ENCODE assay signal across 13 mouse cellular contexts in the genomic region with DNA sequence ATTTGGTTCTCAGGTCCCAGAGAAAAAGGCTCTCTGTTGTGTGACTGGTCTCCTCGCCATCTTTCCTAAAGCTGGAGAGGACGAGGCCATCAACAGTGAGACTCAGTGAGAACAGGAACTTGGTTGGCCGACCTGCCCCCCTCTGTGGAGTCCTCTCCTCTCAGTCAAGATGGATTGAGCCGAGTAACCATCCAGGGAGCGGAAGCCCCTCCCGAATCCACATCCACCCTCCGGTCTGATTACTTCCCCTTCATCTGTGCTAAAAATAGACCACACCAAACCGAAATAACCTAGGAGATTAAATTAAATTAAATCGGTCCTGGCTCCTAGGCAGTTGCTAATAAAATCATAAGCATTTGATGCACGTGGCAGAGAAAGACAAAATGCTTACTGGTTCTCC.
DNase-seq lines count a peak whose midpoint lies in the region; ATAC-seq and TF ChIP-seq lines count a peak whose summit lies in the region.
"Had no signal": no experiment of that assay in that cellular context is flagged by ENCODE, and none has a peak within 500 bp of the region (broad histone marks: within the 10 kb centered on the region; RNA-seq: fewer than 3 reads in every experiment).

No protein-coding gene starts in this region.

- H3K4me3 ChIP-seq in heart, adult 2 months = no peak overlapping the region
- no peak overlapping the region for H3K4me3 ChIP-seq in heart, embryonic 16.5 days (ENCODE audit: low read length)
- H3K4me3 ChIP-seq: kidney, embryonic 15.5 days; limb, embryonic 12.5 days; liver, embryonic 13.5 days had no signal

- intact Hi-C loops in heart, adult 2 months (cut with DNase I) = no loop called here
- intact Hi-C loops in heart, postnatal 36 days (cut with DNase I) = no loop called here

- no peak for TF ChIP-seq POLR2A in heart, adult 2 months (IDR thresholded peaks at IDR 0.05; ENCODE audit: insufficient read depth, low read depth, low read length)

- no peak overlapping the region; the same call in none of the 2 replicates for H3K27ac ChIP-seq in heart, adult 2 months
- peak overlapping the region; percentile 63 for H3K27ac ChIP-seq in heart, embryonic 16.5 days (ENCODE audit: low read length)
- H3K27ac ChIP-seq: kidney, embryonic 15.5 days; limb, embryonic 12.5 days; liver, embryonic 13.5 days had no signal

- peak; percentile 27 to 35 for DNase-seq in heart, adult 2 months
- DNase-seq in heart, postnatal 36 days = no peak
- DNase-seq in lung, postnatal 10 days = peak; percentile 21
- no peak for DNase-seq in lung, postnatal 25 days (ENCODE audit: low spot score)
- DNase-seq in embryo, embryonic 11 days = no peak
- DNase-seq: liver, embryonic 13.5 days; right cerebral cortex, adult 18-20 months; thymus, adult 2 months had no signal

- no peaks in the 10 kb centered on the region for H3K9me3 ChIP-seq in heart, embryonic 16.5 days (replicated peaks; ENCODE audit: control insufficient read depth, low read length)
- H3K9me3 ChIP-seq: kidney, embryonic 15.5 days; limb, embryonic 12.5 days; liver, embryonic 13.5 days had no signal

- WGBS in heart, adult 2 months = 13% methylated on average over 10 of the region's 10 CpGs
- 24% methylated on average over 10 of the region's 10 CpGs for WGBS in heart, embryonic 16.5 days

- H3K79me2 ChIP-seq in heart, adult 2 months (replicated peaks; ENCODE audit: control insufficient read depth, insufficient read depth, low read length) = no peaks in the 10 kb centered on the region

- peak; percentile 56 for ATAC-seq in heart, embryonic 16.5 days (replicated peaks; ENCODE audit: extremely low read depth, insufficient read depth, low FRiP score)
- ATAC-seq in erythroblast, adult 5-6 weeks (replicated peaks; ENCODE audit: low FRiP score, poor library complexity, severe bottlenecking) = no peak
- ATAC-seq: forebrain, embryonic 16.5 days had no signal

- no peaks in the 10 kb centered on the region for H3K36me3 ChIP-seq in heart, adult 2 months (ENCODE audit: control insufficient read depth, insufficient read depth, low read length)
- no peaks in the 10 kb centered on the region for H3K36me3 ChIP-seq in heart, embryonic 16.5 days (ENCODE audit: control insufficient read depth, insufficient read depth)
- H3K36me3 ChIP-seq: kidney, embryonic 15.5 days; limb, embryonic 12.5 days; liver, embryonic 13.5 days had no signal

- TF ChIP-seq EP300 in heart, adult 2 months (IDR thresholded peaks at IDR 0.05; ENCODE audit: insufficient read depth, low read depth, low read length) = no peak

- no peak for TF ChIP-seq CTCF in heart, adult 2 months (IDR thresholded peaks at IDR 0.05)

- no peaks in the 10 kb centered on the region for H3K27me3 ChIP-seq in heart, adult 2 months (ENCODE audit: control insufficient read depth, insufficient read depth, low read length)
- H3K27me3 ChIP-seq in heart, embryonic 16.5 days (ENCODE audit: control insufficient read depth, insufficient read depth, low read length) = no peaks in the 10 kb centered on the region
- H3K27me3 ChIP-seq: kidney, embryonic 15.5 days; limb, embryonic 12.5 days; liver, embryonic 13.5 days had no signal

- no peak overlapping the region for H3K9ac ChIP-seq in heart, adult 2 months (ENCODE audit: low read depth, low read length)
- no peak overlapping the region for H3K9ac ChIP-seq in heart, embryonic 16.5 days (ENCODE audit: low read length)
- H3K9ac ChIP-seq: kidney, embryonic 15.5 days; limb, embryonic 12.5 days; liver, embryonic 13.5 days had no signal

- H3K4me1 ChIP-seq in heart, adult 2 months (ENCODE audit: control insufficient read depth, insufficient read depth, low read length) = peaks cover 10% of the 10 kb centered on the region
- H3K4me1 ChIP-seq in heart, embryonic 16.5 days (ENCODE audit: control insufficient read depth, insufficient read depth, low read length) = peaks cover 36% of the 10 kb centered on the region
- H3K4me1 ChIP-seq: liver, embryonic 13.5 days had no signal

- H3K4me2 ChIP-seq in heart, embryonic 16.5 days (ENCODE audit: low read depth, low read length) = peak overlapping the region; percentile 8; the same call in 1 of the 2 replicates
- H3K4me2 ChIP-seq: kidney, embryonic 15.5 days; limb, embryonic 12.5 days; liver, embryonic 13.5 days had no signal

Comparison
In these comparisons a context has a peak if more than half of its experiments do, and no peak if none do; other contexts are left out.
1. DNase-seq: peak in heart, adult 2 months (2 of 2) and lung, postnatal 10 days (single experiment); none in heart, postnatal 36 days (0 of 2), lung, postnatal 25 days (single experiment) and embryo, embryonic 11 days (single experiment).